Mouse (Mus musculus) gastrocnemius, postnatal 4 days (tissue): ENCODE results near the gene Hist1h1c. TPM values are rescaled to one million over a fixed set of nuclear protein-coding genes. Genes with fewer than 3 reads are reported as not detected.
A peak's percentile ranks its signal among the peaks of the same experiment; 100 is the strongest.

Source experiments
- DNase-seq, 2 experiments: peaks; one replicate each; pipeline ENCODE4 v3.0.0; 2021 to 2022; ENCODE audit warnings: low spot score in 2 of 2, mixed read lengths in 2 of 2
- total RNA-seq, 2 experiments: library from RNA; stranded (reverse); gene quantifications; 2 replicates each; pipeline ENCODE4 v1.2.3; 2021

Gene Hist1h1c
- total RNA-seq, 2 experiments from 2014 or later = 462 to 585 TPM

GRCm38 (mm10) chr13:23744421-23745380, 6.1 kb downstream of the Hist1h1c start:
- no peak for DNase-seq

GRCm38 (mm10) chr13:23745381-23746161, 7.0 kb downstream of the Hist1h1c start, which contains the start of gene Hist1h3c:
Gene Hist1h3c, minus strand, starts transcription at chr13:23745602.
- peak; percentile 59 to 84 for DNase-seq

GRCm38 (mm10) chr13:23746201-23747080, 7.8 kb downstream of the Hist1h1c start, which contains the start of gene Hist1h2bb:
Gene Hist1h2bb, plus strand, starts transcription at chr13:23746734.
- peak in 1 of 2 experiments; percentile 57 for DNase-seq

- no peak for DNase-seq
Measured at GRCm38 (mm10) chr13:23747081-23747891, 8.7 kb downstream of the Hist1h1c start.

- DNase-seq = no peak
Measured at GRCm38 (mm10) chr13:23747892-23748288, 9.3 kb downstream of the Hist1h1c start.

GRCm38 (mm10) chr13:23749563-23750121, 11.0 kb downstream of the Hist1h1c start:
- no peak for DNase-seq

GRCm38 (mm10) chr13:23750839-23751477, 12.3 kb downstream of the Hist1h1c start, which contains the start of gene Hist1h2ab:
Gene Hist1h2ab, plus strand, starts transcription at chr13:23751126.
- DNase-seq = peak in 1 of 2 experiments; percentile 46

GRCm38 (mm10) chr13:23751478-23751956, 12.9 kb downstream of the Hist1h1c start:
- DNase-seq = no peak

- peak; percentile 61 to 89 for DNase-seq
Measured at GRCm38 (mm10) chr13:23752067-23752741, 13.6 kb downstream of the Hist1h1c start, which contains the start of gene Hist1h3b. Gene Hist1h3b, plus strand, starts transcription at chr13:23752267.

GRCm38 (mm10) chr13:23752742-23753172, 14.1 kb downstream of the Hist1h1c start:
- no peak for DNase-seq

- no peak for DNase-seq
Measured at GRCm38 (mm10) chr13:23753314-23754078, 14.9 kb downstream of the Hist1h1c start.

- no peak for DNase-seq
Measured at GRCm38 (mm10) chr13:23755000-23755399, 16.4 kb downstream of the Hist1h1c start.

GRCm38 (mm10) chr13:23756790-23757189, 18.2 kb downstream of the Hist1h1c start, which contains the start of gene Hist1h4b:
Gene Hist1h4b, plus strand, starts transcription at chr13:23757013.
- peak; percentile 56 to 81 for DNase-seq

GRCm38 (mm10) chr13:23757211-23757773, 18.7 kb downstream of the Hist1h1c start:
- no peak for DNase-seq

GRCm38 (mm10) chr13:23757921-23758320, 19.3 kb downstream of the Hist1h1c start:
- DNase-seq = no peak

- no peak for DNase-seq
Measured at GRCm38 (mm10) chr13:23759251-23759771, 20.7 kb downstream of the Hist1h1c start.

GRCm38 (mm10) chr13:23759916-23760239, 21.3 kb downstream of the Hist1h1c start:
- no peak for DNase-seq
